Mouse (Mus musculus) liver, embryonic 14.5 days (tissue): ENCODE results near the gene Fnip2. TPM values are rescaled to one million over a fixed set of nuclear protein-coding genes. Genes with fewer than 3 reads are reported as not detected.

ENCODE experiments used
- ATAC-seq: fragments of 200-750 bp; cut with Nextera tagmentation; 2 replicates; pipeline ENCODE4 v1.8.0; 2017; ENCODE audit warnings: moderate number of reproducible peaks, mild to moderate bottlenecking, moderate library complexity; ENCODE audit not compliant: insufficient read depth
- DNase-seq, 3 experiments: peaks; one replicate each; pipeline ENCODE4 v3.0.0-alpha.2; 2012 to 2013; ENCODE audit warnings: low read depth in 3 of 3, low spot score in 3 of 3
- H3K27ac ChIP-seq: fragments of 300-500 bp; sonication (generic); 2 replicates; pipeline ENCODE4 v1.5.1; 2014; ENCODE audit warnings: moderate library complexity, mild to moderate bottlenecking, control low read depth, inconsistent platforms
- H3K27me3 ChIP-seq: fragments of 300-500 bp; sonication (generic); 2 replicates; pipeline ENCODE4 v1.6.1; 2014; ENCODE audit warnings: mild to moderate bottlenecking, low read length, moderate library complexity; ENCODE audit not compliant: control insufficient read depth, insufficient read depth
- H3K36me3 ChIP-seq: fragments of 300-500 bp; sonication (generic); replicated peaks from 2 replicates; pipeline ENCODE4 v1.6.1; 2014; ENCODE audit warnings: low read depth; ENCODE audit not compliant: control insufficient read depth, insufficient read depth
- H3K4me1 ChIP-seq, 2 experiments: fragments of 200-500 bp in 1 of 2; fragments of 300-500 bp in 1 of 2; sonication (generic) in 1 of 2; replicated peaks; 2 replicates each; pipeline ENCODE4 v1.6.1; 2012 to 2014; ENCODE audit warnings: antibody characterized with exemption in 1 of 2, inconsistent platforms in 1 of 2, low read length in 1 of 2; ENCODE audit not compliant: control insufficient read depth in 2 of 2, insufficient read depth in 2 of 2
- H3K4me2 ChIP-seq: fragments of 300-500 bp; sonication (generic); 2 replicates; pipeline ENCODE4 v1.6.1; 2014; ENCODE audit warnings: low read depth, mild to moderate bottlenecking, control low read depth, moderate library complexity
- H3K4me3 ChIP-seq, 2 experiments: fragments of 200-500 bp in 1 of 2; fragments of 300-500 bp in 1 of 2; sonication (generic) in 1 of 2; 2 replicates each; pipeline ENCODE4 v1.5.1; 2012 to 2014; ENCODE audit warnings: low read depth in 2 of 2, low read length in 2 of 2, mild to moderate bottlenecking in 2 of 2, control low read depth in 1 of 2, inconsistent platforms in 1 of 2, moderate library complexity in 1 of 2; ENCODE audit not compliant: insufficient read depth in 1 of 2
- H3K9ac ChIP-seq: fragments of 300-500 bp; sonication (generic); replicated peaks from 2 replicates; pipeline ENCODE4 v1.6.1; 2014; ENCODE audit warnings: mild to moderate bottlenecking, control low read depth, moderate library complexity
- H3K9me3 ChIP-seq: fragments of 300-500 bp; sonication (generic); 2 replicates; pipeline ENCODE4 v1.6.1; 2016; ENCODE audit warnings: low read length, mixed read lengths; ENCODE audit not compliant: control insufficient read depth
- CTCF ChIP-seq: IDR thresholded peaks from 2 replicates; pipeline ENCODE4 v1.5.1; 2016; ENCODE audit warnings: antibody characterized with exemption, low read depth, control low read depth
- EP300 ChIP-seq: IDR thresholded peaks from 2 replicates; pipeline ENCODE4 v1.6.1; 2016; ENCODE audit warnings: antibody characterized with exemption, low read depth
- WGBS: fragments of 180-500 bp; shearing (Covaris S2); extraction: QIAGEN DNeasy Blood & Tissue Kit; methylation state at CpG from one replicate; pipeline ENCODE4 v1.1.7; 2014; ENCODE audit not compliant: insufficient replicate concordance; 5-methylcytosine and 5-hydroxymethylcytosine counted together
- polyA plus RNA-seq, 2 experiments: library from polyadenylated mRNA; depleted of rRNA in 1 of 2; stranded (reverse) in 1 of 2; unstranded in 1 of 2; fragments of >200 nt; fragmentation: Nextera tagmentation in 1 of 2; extraction: Ambion mirVana in 1 of 2; gene quantifications; 2 replicates each; pipeline versions ENCODE4 v1.2.1 to v1.2.3; 2012 to 2014

The Fnip2 gene
- polyA plus RNA-seq, 2 experiments = 3.5 to 5.9 TPM

GRCm38 (mm10) chr3:79425441-79425840 is 142.2 kb downstream of the Fnip2 start:
- Histone ChIP-seq H3K27me3 (no peaks in the 10 kb centered on the region), H3K9ac (no peak overlapping the region), H3K4me2 (no peak overlapping the region), H3K9me3 (no peaks in the 10 kb centered on the region), H3K27ac (no peak overlapping the region), H3K4me3 (no peak overlapping the region), H3K4me1 (no peaks in the 10 kb centered on the region), H3K36me3 (no peaks in the 10 kb centered on the region)
- ATAC-seq = no peak
- TF ChIP-seq EP300 (no peak), CTCF (no peak)
- 61% methylated on average over 1 of the region's 1 CpGs for WGBS
- DNase-seq = no peak

GRCm38 (mm10) chr3:79418921-79419320 is 148.7 kb downstream of the Fnip2 start:
- 63% methylated on average over 14 of the region's 14 CpGs for WGBS
- Histone ChIP-seq H3K9me3 (no peaks in the 10 kb centered on the region), H3K27me3 (no peaks in the 10 kb centered on the region), H3K9ac (no peak overlapping the region), H3K4me3 (no peak overlapping the region), H3K4me1 (no peaks in the 10 kb centered on the region), H3K36me3 (no peaks in the 10 kb centered on the region), H3K4me2 (no peak overlapping the region), H3K27ac (no peak overlapping the region)
- DNase-seq (no peak), ATAC-seq (no peak)
- TF ChIP-seq EP300 (no peak), CTCF (no peak)

GRCm38 (mm10) chr3:79416944-79417680 is 150.5 kb downstream of the Fnip2 start:
- ATAC-seq = no peak
- H3K27me3 ChIP-seq = no peaks in the 10 kb centered on the region
- H3K9ac ChIP-seq = no peak overlapping the region
- DNase-seq = no peak
- H3K4me3 ChIP-seq = no peak overlapping the region
- no peaks in the 10 kb centered on the region for H3K36me3 ChIP-seq
- WGBS = 53% methylated on average over 4 of the region's 4 CpGs
- TF ChIP-seq CTCF (no peak), EP300 (no peak)
- no peak overlapping the region for H3K4me2 ChIP-seq
- no peaks in the 10 kb centered on the region for H3K9me3 ChIP-seq
- no peaks in the 10 kb centered on the region for H3K4me1 ChIP-seq
- H3K27ac ChIP-seq = no peak overlapping the region

- H3K27ac ChIP-seq = no peak overlapping the region
- no peak for DNase-seq
- H3K27me3 ChIP-seq = no peaks in the 10 kb centered on the region
- no peak for ATAC-seq
- H3K4me1 ChIP-seq = no peaks in the 10 kb centered on the region
- no peak overlapping the region for H3K9ac ChIP-seq
- no peaks in the 10 kb centered on the region for H3K36me3 ChIP-seq
- TF ChIP-seq CTCF (no peak), EP300 (no peak)
- H3K9me3 ChIP-seq = no peaks in the 10 kb centered on the region
- H3K4me3 ChIP-seq = no peak overlapping the region
- H3K4me2 ChIP-seq = no peak overlapping the region
Observed at GRCm38 (mm10) chr3:79415929-79416328, 151.7 kb downstream of the Fnip2 start.

GRCm38 (mm10) chr3:79415081-79415480 is 152.5 kb downstream of the Fnip2 start:
- H3K4me3 ChIP-seq = no peak overlapping the region
- H3K9me3 ChIP-seq = no peaks in the 10 kb centered on the region
- TF ChIP-seq CTCF = no peak
- TF ChIP-seq EP300 = no peak
- no peak overlapping the region for H3K9ac ChIP-seq
- H3K27me3 ChIP-seq = no peaks in the 10 kb centered on the region
- no peak overlapping the region for H3K27ac ChIP-seq
- no peaks in the 10 kb centered on the region for H3K36me3 ChIP-seq
- H3K4me2 ChIP-seq = no peak overlapping the region
- H3K4me1 ChIP-seq = no peaks in the 10 kb centered on the region
- DNase-seq (no peak), ATAC-seq (no peak)
- 64% methylated on average over 5 of the region's 5 CpGs for WGBS
